Mouse (Mus musculus) activated CD4-positive, CD25-positive, alpha-beta regulatory T cell, adult 4 months (primary cell): ENCODE data around the gene Myrf. TPM values are rescaled to one million over a fixed set of nuclear protein-coding genes. Genes with fewer than 3 reads are reported as not detected.
"Not testable (repeated sequence)": the region's sequence is repeated elsewhere in the genome, so short reads cannot be mapped to it uniquely, and the experiment has no call there.

Experiments
- ATAC-seq: one replicate; pipeline ENCODE4 v1.8.0; 2017
- polyA plus RNA-seq, 2 experiments: library from polyadenylated mRNA; unstranded; fragments of 100-300 nt; shearing (Covaris generic); gene quantifications; one replicate each; pipeline ENCODE4 v1.2.1; 2017

Myrf gene
- polyA plus RNA-seq, 2 experiments from 2014 or later: 0.09 TPM; not detected in 1

GRCm38 (mm10) chr19:10176477-10176876 lies 64.1 kb downstream of the Myrf start:
- ATAC-seq: no peak

- no peak for ATAC-seq
These were observed 65.6 kb downstream of the Myrf start for GRCm38 (mm10) chr19:10174956-10175355.

GRCm38 (mm10) chr19:10173844-10174539 lies 66.6 kb downstream of the Myrf start:
- ATAC-seq: no peak

GRCm38 (mm10) chr19:10173116-10173718 lies 67.3 kb downstream of the Myrf start:
- no peak for ATAC-seq

- no peak for ATAC-seq
These were observed 68.7 kb downstream of the Myrf start for GRCm38 (mm10) chr19:10171846-10172245.

GRCm38 (mm10) chr19:10171359-10171758 lies 69.2 kb downstream of the Myrf start:
- no peak for ATAC-seq

- ATAC-seq: no peak
These were observed 70.1 kb downstream of the Myrf start for GRCm38 (mm10) chr19:10170466-10170865.

GRCm38 (mm10) chr19:10169692-10170330 lies 70.7 kb downstream of the Myrf start:
- not testable (repeated sequence) for ATAC-seq

GRCm38 (mm10) chr19:10169179-10169578 lies 71.4 kb downstream of the Myrf start:
- ATAC-seq: no peak

GRCm38 (mm10) chr19:10168441-10168840 lies 72.1 kb downstream of the Myrf start:
- no peak for ATAC-seq

- no peak for ATAC-seq
These were observed 72.6 kb downstream of the Myrf start for GRCm38 (mm10) chr19:10167951-10168350.

GRCm38 (mm10) chr19:10167112-10167511 lies 73.4 kb downstream of the Myrf start:
- no peak for ATAC-seq

GRCm38 (mm10) chr19:10165928-10166327 lies 74.6 kb downstream of the Myrf start:
- not testable (repeated sequence) for ATAC-seq

- no peak for ATAC-seq
These were observed 76.7 kb downstream of the Myrf start for GRCm38 (mm10) chr19:10163896-10164295.

Other genes with a start within 250 kb of the Myrf start
- not detected for gene Best1, start 239.1 kb downstream of the Myrf start, polyA plus RNA-seq
- 1 to 10 TPM in 1 of 2 experiments, not detected in 1; 1.2 TPM for gene Rab3il1, start 239.1 kb downstream of the Myrf start, polyA plus RNA-seq
- gene Fads3, start 199.2 kb downstream of the Myrf start, polyA plus RNA-seq: not detected
- under 1 TPM; 0.19 to 0.29 TPM for gene Fads2, start 139.0 kb downstream of the Myrf start, polyA plus RNA-seq
- 1 to 10 TPM; 6.7 to 7.2 TPM for gene Fads1, start 57.9 kb downstream of the Myrf start, polyA plus RNA-seq
- gene Tmem258, start 36.7 kb downstream of the Myrf start, polyA plus RNA-seq: 100 to 1,000 TPM; 356 to 371 TPM
- gene Fen1, start 36.6 kb downstream of the Myrf start, polyA plus RNA-seq: 10 to 100 TPM; 51.7 to 76.7 TPM
- under 1 TPM in 1 of 2 experiments, not detected in 1; 0.20 TPM for gene Dagla, start 64.1 kb upstream of the Myrf start, polyA plus RNA-seq
- gene Syt7, start 148.3 kb upstream of the Myrf start, polyA plus RNA-seq: under 1 TPM in 1 of 2 experiments, not detected in 1; 0.05 TPM
- not detected for gene Lrrc10b, start 216.7 kb upstream of the Myrf start, polyA plus RNA-seq
- under 1 TPM in 1 of 2 experiments, not detected in 1; 0.41 TPM for gene Ppp1r32, start 242.2 kb upstream of the Myrf start, polyA plus RNA-seq